Mouse (Mus musculus) ES-E14 (cell line): ENCODE results near the gene Enpp6. TPM values are rescaled to one million over a fixed set of nuclear protein-coding genes. Genes with fewer than 3 reads are reported as not detected.

Experiments used
- DNase-seq: peaks from one replicate; pipeline ENCODE4 v3.0.0-alpha.2; 2013; ENCODE audit warnings: low read depth, low spot score
- H3K27ac ChIP-seq: 2 replicates; pipeline ENCODE4 v1.5.1; 2012; ENCODE audit warnings: low read depth, mild to moderate bottlenecking, low read length, moderate library complexity, mixed read lengths; ENCODE audit not compliant: poor library complexity, insufficient read depth, severe bottlenecking
- H3K36me3 ChIP-seq: 2 replicates; pipeline ENCODE4 v1.6.1; 2012; ENCODE audit warnings: mild to moderate bottlenecking, low read length, moderate library complexity, mixed read lengths; ENCODE audit not compliant: control insufficient read depth, poor library complexity, insufficient read depth, severe bottlenecking
- H3K4me1 ChIP-seq, 2 experiments: fragments of 150-350 bp in 1 of 2; sonication (generic) in 1 of 2; 2 replicates each; pipeline ENCODE4 v1.6.1; 2012; ENCODE audit warnings: low read length in 2 of 2, mild to moderate bottlenecking in 1 of 2, mixed read lengths in 1 of 2; ENCODE audit not compliant: control insufficient read depth in 2 of 2, insufficient read depth in 2 of 2, poor library complexity in 1 of 2
- H3K4me3 ChIP-seq, 2 experiments: fragments of 150-350 bp in 1 of 2; sonication (generic) in 1 of 2; 2 replicates each; pipeline ENCODE4 v1.5.1; 2012; ENCODE audit warnings: low read length in 2 of 2, low read depth in 1 of 2, mild to moderate bottlenecking in 1 of 2, mixed read lengths in 1 of 2; ENCODE audit not compliant: insufficient read depth in 1 of 2, poor library complexity in 1 of 2, severe bottlenecking in 1 of 2
- H3K9ac ChIP-seq: 2 replicates; pipeline ENCODE4 v1.6.1; 2012; ENCODE audit warnings: low read depth, mild to moderate bottlenecking, low read length, mixed read lengths; ENCODE audit not compliant: poor library complexity, insufficient read depth, severe bottlenecking
- H3K9me3 ChIP-seq: fragments of 150-350 bp; sonication (generic); 2 replicates; pipeline ENCODE4 v1.6.1; 2012; ENCODE audit warnings: low read depth, mild to moderate bottlenecking, low read length; ENCODE audit not compliant: control insufficient read depth, insufficient read depth
- CHD2 ChIP-seq: IDR thresholded peaks from 2 replicates; pipeline ENCODE4 v1.6.1; 2014; ENCODE audit warnings: mild to moderate bottlenecking, low read depth, low read length, inconsistent platforms
- HCFC1 ChIP-seq: IDR thresholded peaks from 2 replicates; pipeline ENCODE4 v1.6.1; 2012; ENCODE audit warnings: low read length, inconsistent platforms, borderline replicate concordance; ENCODE audit not compliant: insufficient read depth
- MAFK ChIP-seq: IDR thresholded peaks from 2 replicates; pipeline ENCODE4 v1.6.1; 2014; ENCODE audit warnings: mild to moderate bottlenecking, low read depth, low read length, inconsistent platforms; ENCODE audit not compliant: insufficient read depth
- ZC3H11A ChIP-seq: IDR thresholded peaks from 2 replicates; pipeline ENCODE4 v1.6.1; 2012; ENCODE audit warnings: low read depth, mild to moderate bottlenecking, inconsistent platforms, low read length, borderline replicate concordance
- ZNF384 ChIP-seq: IDR thresholded peaks from 2 replicates; pipeline ENCODE4 v1.6.1; 2012; ENCODE audit warnings: low read depth, low read length, inconsistent platforms
- in situ Hi-C, 2 experiments: fragments of 600-800 bp; cut with MboI; formaldehyde crosslinking; loops; one replicate each; pipeline ENCODE4 v1.15.1; 2025; ENCODE audit warnings: low sequenced_read_pairs in 2 of 2, inconsistent platforms in 1 of 2; ENCODE audit not compliant: unreplicated experiment in 2 of 2
- total RNA-seq: library from RNA; depleted of rRNA; stranded (reverse); fragments of 300-350 nt; gene quantifications from 2 replicates; pipeline ENCODE4 v1.2.3, GENCODE M21; 2012

Enpp6 gene
- total RNA-seq, 1 experiment: 0.22 TPM

DNA sequence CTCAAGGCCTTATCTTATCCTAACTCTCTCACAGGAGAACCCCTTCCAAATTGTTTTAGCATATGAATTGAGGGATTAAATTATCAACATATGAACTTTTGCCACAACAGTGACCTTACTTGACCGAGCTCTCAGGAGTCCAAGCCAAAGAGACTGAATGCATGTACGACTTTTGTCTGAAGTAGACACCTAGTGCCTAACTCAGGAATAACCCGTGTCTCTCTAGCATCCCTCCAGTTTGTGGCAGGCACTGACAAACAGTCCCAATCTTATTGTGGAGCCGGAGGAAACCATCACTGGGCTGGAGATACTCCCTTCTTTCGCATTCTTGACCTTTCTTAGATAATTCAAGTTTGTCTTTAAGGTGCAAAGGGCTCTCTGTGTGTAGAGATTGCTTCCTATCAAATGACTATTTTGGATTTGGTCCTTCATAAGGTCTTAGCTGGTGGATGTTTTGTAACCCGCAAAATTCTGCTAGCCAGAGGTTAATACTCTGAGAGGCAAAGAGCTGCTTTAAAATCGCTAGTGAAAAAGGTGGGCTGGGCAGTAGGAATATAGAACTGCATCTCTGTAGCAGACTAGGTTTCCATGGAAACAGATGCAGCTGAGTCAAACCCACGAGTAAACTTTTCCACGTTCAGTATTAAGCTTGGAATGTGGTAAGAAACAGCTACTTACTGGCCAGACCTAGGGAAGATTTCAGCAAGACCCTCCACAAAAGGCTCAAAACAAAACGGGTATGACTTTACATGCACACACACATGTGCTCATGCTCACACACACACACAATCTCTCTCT lies 23.9 kb upstream of the Enpp6 start:
- Histone ChIP-seq H3K27ac (no peak overlapping the region), H3K4me1 (peaks cover 0 to 2% of the 10 kb centered on the region in 2 experiments; a peak in 1 of 4 replicates), H3K36me3 (no peaks in the 10 kb centered on the region), H3K9me3 (no peaks in the 10 kb centered on the region), H3K9ac (no peak overlapping the region), H3K4me3 (peak overlapping the region in 1 of 2 experiments; percentile 62; a peak in 2 of 4 replicates)
- DNase-seq: peak; percentile 40
- in situ Hi-C loops: no loop called here
- TF ChIP-seq CHD2 (no peak), MAFK (no peak), HCFC1 (no peak), ZC3H11A (no peak), ZNF384 (no peak)

DNA sequence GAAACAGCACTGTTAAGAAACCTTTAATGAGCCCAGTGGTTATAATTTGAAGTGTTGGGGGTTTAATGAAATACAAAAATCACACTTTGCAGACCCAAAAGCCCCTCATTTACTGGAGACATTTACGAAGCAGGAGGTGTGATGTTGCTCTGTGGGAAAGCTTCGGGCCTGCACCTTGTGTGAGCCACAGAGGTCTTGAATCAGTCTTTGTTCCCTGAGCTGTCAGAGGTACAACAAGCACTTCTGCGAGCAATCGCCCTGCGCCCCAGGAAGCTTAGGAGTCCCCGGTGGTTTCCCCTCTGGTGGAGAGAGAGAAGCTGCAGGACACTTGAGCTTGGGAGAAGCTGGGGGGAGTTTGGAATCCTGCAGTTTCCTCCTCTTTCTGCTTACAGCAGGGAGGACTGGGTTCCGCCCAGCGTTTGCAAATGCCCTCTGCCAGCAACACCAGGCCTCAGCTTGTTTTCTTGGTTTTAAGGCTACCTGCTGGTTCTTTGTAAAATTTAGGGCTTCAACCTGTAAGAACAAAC lies 23.0 kb upstream of the Enpp6 start:
- TF ChIP-seq CHD2 (no peak), ZNF384 (no peak), MAFK (no peak), HCFC1 (no peak), ZC3H11A (no peak)
- H3K27ac ChIP-seq: no peak overlapping the region
- no peak for DNase-seq

DNA sequence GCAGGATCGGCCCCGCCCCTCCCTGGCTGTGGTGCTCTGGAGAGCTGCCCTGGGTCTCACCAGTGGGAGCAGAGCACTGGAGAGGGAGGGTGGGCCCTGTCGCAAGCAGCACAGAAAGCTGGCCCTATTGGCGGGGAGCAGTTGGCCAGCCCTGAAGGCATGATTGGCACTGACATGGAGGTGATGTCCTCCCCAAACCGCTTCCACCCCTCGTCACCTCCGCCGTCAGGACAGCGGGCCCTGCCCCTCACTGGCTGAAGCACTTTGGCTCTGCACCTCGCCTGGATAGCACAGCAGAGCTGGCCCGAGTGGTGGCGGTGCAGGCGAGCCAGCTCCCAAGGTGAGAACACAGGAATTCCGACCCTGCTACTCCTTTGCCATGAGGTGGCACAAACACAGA lies 20.9 kb upstream of the Enpp6 start:
- H3K4me3 ChIP-seq: peak overlapping the region; percentile 48 to 49; a peak in 2 of 4 replicates
- H3K4me1 ChIP-seq: peaks cover 0 to 2% of the 10 kb centered on the region in 2 experiments; a peak in 1 of 4 replicates
- no peak overlapping the region for H3K27ac ChIP-seq
- no peak overlapping the region for H3K9ac ChIP-seq
- TF ChIP-seq ZC3H11A (no peak), ZNF384 (no peak), HCFC1 (no peak), MAFK (no peak)
- H3K36me3 ChIP-seq: no peaks in the 10 kb centered on the region
- no peaks in the 10 kb centered on the region for H3K9me3 ChIP-seq
- in situ Hi-C loops: no loop called here
- no peak for DNase-seq

More for the DNA sequence above, 23.0 kb upstream of the Enpp6 start:
- H3K9ac ChIP-seq: no peak overlapping the region
- H3K36me3 ChIP-seq: no peaks in the 10 kb centered on the region
- peaks cover 0 to 2% of the 10 kb centered on the region in 2 experiments; a peak in 1 of 4 replicates for H3K4me1 ChIP-seq
- no peak overlapping the region for H3K4me3 ChIP-seq
- in situ Hi-C loops: no loop called here
- H3K9me3 ChIP-seq: no peaks in the 10 kb centered on the region

DNA sequence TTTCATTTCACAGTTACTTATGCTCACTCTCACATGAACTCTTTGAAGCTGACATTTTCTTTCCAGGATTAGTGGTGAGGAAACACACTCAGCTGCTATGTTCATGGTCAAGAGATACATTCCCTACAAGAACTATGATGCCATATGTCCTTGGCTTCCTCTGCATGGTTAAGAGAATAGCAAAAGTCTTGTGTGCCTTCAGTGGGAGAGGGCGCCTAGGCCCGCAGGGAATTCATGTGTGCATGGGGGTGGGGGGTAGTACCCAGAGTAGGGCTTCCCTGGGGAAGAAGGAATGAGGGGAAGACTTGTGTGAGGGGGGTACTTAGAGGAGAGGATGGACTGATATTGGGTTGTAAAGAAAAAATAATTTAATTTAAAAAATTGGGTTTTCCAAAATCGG lies 18.0 kb upstream of the Enpp6 start:
- H3K4me3 ChIP-seq: no peak overlapping the region
- no peak overlapping the region for H3K9ac ChIP-seq
- no peaks in the 10 kb centered on the region for H3K36me3 ChIP-seq
- in situ Hi-C loops: no loop called here
- TF ChIP-seq MAFK (no peak), HCFC1 (no peak), ZNF384 (no peak), ZC3H11A (no peak), CHD2 (no peak)
- H3K27ac ChIP-seq: no peak overlapping the region
- DNase-seq: no peak
- H3K9me3 ChIP-seq: no peaks in the 10 kb centered on the region
- peaks cover 0 to under 1% of the 10 kb centered on the region in 2 experiments; a peak in 1 of 4 replicates for H3K4me1 ChIP-seq
